Mouse (Mus musculus) hindbrain, embryonic 13.5 days (tissue): Measurements from ENCODE around the gene Man1c1. TPM values are rescaled to one million over a fixed set of nuclear protein-coding genes. Genes with fewer than 3 reads are reported as not detected.

Experiments
- ATAC-seq: fragments of 200-750 bp; cut with Nextera tagmentation; 2 replicates; pipeline ENCODE4 v1.8.0; 2017; ENCODE audit warnings: moderate TSS enrichment; ENCODE audit not compliant: low FRiP score
- H3K27ac ChIP-seq: fragments of 300-500 bp; sonication (generic); 2 replicates; pipeline ENCODE4 v1.5.1; 2015; ENCODE audit warnings: inconsistent platforms, mild to moderate bottlenecking, moderate library complexity
- H3K27me3 ChIP-seq: fragments of 300-500 bp; sonication (generic); 2 replicates; pipeline ENCODE4 v1.6.1; 2015; ENCODE audit warnings: mild to moderate bottlenecking, inconsistent platforms
- H3K36me3 ChIP-seq: fragments of 300-500 bp; sonication (generic); 2 replicates; pipeline ENCODE4 v1.6.1; 2015; ENCODE audit warnings: mild to moderate bottlenecking, inconsistent platforms
- H3K4me1 ChIP-seq: fragments of 300-500 bp; sonication (generic); replicated peaks from 2 replicates; pipeline ENCODE4 v1.6.1; 2015; ENCODE audit warnings: inconsistent platforms
- H3K4me2 ChIP-seq: fragments of 300-500 bp; sonication (generic); 2 replicates; pipeline ENCODE4 v1.6.1; 2015; ENCODE audit warnings: inconsistent platforms, mild to moderate bottlenecking, moderate library complexity
- H3K4me3 ChIP-seq: fragments of 300-500 bp; sonication (generic); 2 replicates; pipeline ENCODE4 v1.5.1; 2015; ENCODE audit warnings: mild to moderate bottlenecking, inconsistent platforms
- H3K9ac ChIP-seq: fragments of 300-500 bp; sonication (generic); 2 replicates; pipeline ENCODE4 v1.6.1; 2015; ENCODE audit warnings: mild to moderate bottlenecking, inconsistent platforms
- H3K9me3 ChIP-seq: fragments of 300-500 bp; sonication (generic); 2 replicates; pipeline ENCODE4 v1.6.1; 2016; ENCODE audit warnings: inconsistent platforms
- whole genome bisulfite sequencing: fragments of 180-500 bp; shearing (Covaris S2); methylation state at CpG from one replicate; pipeline ENCODE4 v1.1.7; 2015; 5-methylcytosine and 5-hydroxymethylcytosine counted together
- polyA plus RNA-seq: library from polyadenylated mRNA; unstranded; fragments of >200 nt; fragmentation: Nextera tagmentation; extraction: Ambion mirVana; gene quantifications from 2 replicates; pipeline ENCODE4 v1.2.1, GENCODE M21; 2015

Man1c1 gene
- polyA plus RNA-seq, 1 experiment from 2014 or later, result 3.8 TPM

- Histone ChIP-seq H3K9me3 (no peaks in the 10 kb centered on the region), H3K4me1 (peaks cover 8% of the 10 kb centered on the region; the same call in 1 of the 2 replicates), H3K4me3 (no peak overlapping the region), H3K9ac (no peak overlapping the region), H3K27ac (no peak overlapping the region), H3K4me2 (no peak overlapping the region), H3K36me3 (no peaks in the 10 kb centered on the region), H3K27me3 (peaks cover 3% of the 10 kb centered on the region; the same call in 1 of the 2 replicates)
- WGBS, result 68% methylated on average over 7 of the region's 7 CpGs
- ATAC-seq, result no peak
These were observed 52.7 kb downstream of the Man1c1 start for GRCm38 (mm10) chr4:134651358-134651757.

GRCm38 (mm10) chr4:134645042-134645948, 58.8 kb downstream of the Man1c1 start:
- no peak overlapping the region for H3K4me2 ChIP-seq
- H3K4me1 ChIP-seq, result peaks cover 10% of the 10 kb centered on the region
- H3K9ac ChIP-seq, result no peak overlapping the region
- no peaks in the 10 kb centered on the region for H3K27me3 ChIP-seq
- no peak overlapping the region for H3K27ac ChIP-seq
- WGBS, result 87% methylated on average over 21 of the region's 21 CpGs
- no peak for ATAC-seq
- no peaks in the 10 kb centered on the region for H3K9me3 ChIP-seq
- no peak overlapping the region for H3K4me3 ChIP-seq
- no peaks in the 10 kb centered on the region for H3K36me3 ChIP-seq

- Histone ChIP-seq H3K4me2 (no peak overlapping the region), H3K27ac (no peak overlapping the region), H3K9me3 (no peaks in the 10 kb centered on the region), H3K36me3 (no peaks in the 10 kb centered on the region), H3K4me1 (peaks cover 10% of the 10 kb centered on the region), H3K9ac (no peak overlapping the region), H3K4me3 (no peak overlapping the region), H3K27me3 (no peaks in the 10 kb centered on the region)
- ATAC-seq, result no peak
- 91% methylated on average over 6 of the region's 6 CpGs for whole genome bisulfite sequencing
These were observed 59.7 kb downstream of the Man1c1 start for GRCm38 (mm10) chr4:134644410-134644809.

- H3K9ac ChIP-seq, result 0 out of 2 replicates have a peak overlapping the region, but pooled peaks have one; percentile 31
- no peak for ATAC-seq
- WGBS, result 85% methylated on average over 30 of the region's 30 CpGs
These were observed 62.2 kb downstream of the Man1c1 start for GRCm38 (mm10) chr4:134641711-134642516.

GRCm38 (mm10) chr4:134639325-134639724, 64.8 kb downstream of the Man1c1 start:
- Histone ChIP-seq H3K9ac (no peak overlapping the region), H3K4me2 (no peak overlapping the region), H3K9me3 (0 out of 2 replicates have a peak, but pooled peaks cover 6% of the 10 kb centered on the region), H3K36me3 (no peaks in the 10 kb centered on the region), H3K4me3 (no peak overlapping the region), H3K27ac (no peak overlapping the region), H3K4me1 (peaks cover 27% of the 10 kb centered on the region), H3K27me3 (0 out of 2 replicates have a peak, but pooled peaks cover 4% of the 10 kb centered on the region)
- WGBS, result 87% methylated on average over 7 of the region's 7 CpGs
- no peak for ATAC-seq

More at GRCm38 (mm10) chr4:134641711-134642516, 62.2 kb downstream of the Man1c1 start:
- no peak overlapping the region for H3K4me3 ChIP-seq
- H3K27ac ChIP-seq, result no peak overlapping the region
- H3K9me3 ChIP-seq, result 0 out of 2 replicates have a peak, but pooled peaks cover 6% of the 10 kb centered on the region
- no peaks in the 10 kb centered on the region for H3K27me3 ChIP-seq
- H3K4me2 ChIP-seq, result no peak overlapping the region
- H3K4me1 ChIP-seq, result peaks cover 15% of the 10 kb centered on the region
- H3K36me3 ChIP-seq, result no peaks in the 10 kb centered on the region

- ATAC-seq, result no peak
- Histone ChIP-seq H3K9ac (no peak overlapping the region), H3K4me2 (no peak overlapping the region), H3K9me3 (0 out of 2 replicates have a peak, but pooled peaks cover 6% of the 10 kb centered on the region), H3K4me1 (peaks cover 39% of the 10 kb centered on the region), H3K36me3 (no peaks in the 10 kb centered on the region), H3K4me3 (no peak overlapping the region), H3K27me3 (0 out of 2 replicates have a peak, but pooled peaks cover 4% of the 10 kb centered on the region), H3K27ac (no peak overlapping the region)
- 70% methylated on average over 5 of the region's 5 CpGs for WGBS
These were observed 66.0 kb downstream of the Man1c1 start for GRCm38 (mm10) chr4:134638111-134638550.

- no peaks in the 10 kb centered on the region for H3K36me3 ChIP-seq
- no peak overlapping the region for H3K4me3 ChIP-seq
- H3K9ac ChIP-seq, result no peak overlapping the region; the same call in 1 of the 2 replicates
- 70% methylated on average over 8 of the region's 8 CpGs for WGBS
- H3K9me3 ChIP-seq, result 0 out of 2 replicates have a peak, but pooled peaks cover 6% of the 10 kb centered on the region
- peaks cover 47% of the 10 kb centered on the region for H3K4me1 ChIP-seq
- no peak overlapping the region for H3K4me2 ChIP-seq
- H3K27me3 ChIP-seq, result 0 out of 2 replicates have a peak, but pooled peaks cover 4% of the 10 kb centered on the region
- H3K27ac ChIP-seq, result no peak overlapping the region
- ATAC-seq, result no peak
These were observed 67.7 kb downstream of the Man1c1 start for GRCm38 (mm10) chr4:134636406-134636805.

GRCm38 (mm10) chr4:134634001-134634400, 70.1 kb downstream of the Man1c1 start:
- Histone ChIP-seq H3K4me2 (no peak overlapping the region), H3K9ac (no peak overlapping the region), H3K36me3 (no peaks in the 10 kb centered on the region), H3K27me3 (0 out of 2 replicates have a peak, but pooled peaks cover 4% of the 10 kb centered on the region), H3K4me3 (no peak overlapping the region), H3K9me3 (0 out of 2 replicates have a peak, but pooled peaks cover 5% of the 10 kb centered on the region), H3K27ac (peak overlapping the region; percentile 78), H3K4me1 (peaks cover 54% of the 10 kb centered on the region)
- 49% methylated on average over 13 of the region's 13 CpGs for WGBS
- no peak for ATAC-seq

GRCm38 (mm10) chr4:134632131-134632711, 71.9 kb downstream of the Man1c1 start:
- H3K9ac ChIP-seq, result 0 out of 2 replicates have a peak overlapping the region, but pooled peaks have one; percentile 29
- ATAC-seq, result no peak; the same call in 1 of the 2 replicates
- WGBS, result 23% methylated on average over 13 of the region's 13 CpGs

GRCm38 (mm10) chr4:134631471-134632130, 72.5 kb downstream of the Man1c1 start:
- 0 out of 2 replicates have a peak overlapping the region, but pooled peaks have one; percentile 1 for H3K4me2 ChIP-seq
- H3K27ac ChIP-seq, result peak overlapping the region; percentile 78
- no peak overlapping the region for H3K4me3 ChIP-seq
- WGBS, result 25% methylated on average over 14 of the region's 14 CpGs
- H3K27me3 ChIP-seq, result 0 out of 2 replicates have a peak, but pooled peaks cover 4% of the 10 kb centered on the region
- peaks cover 61% of the 10 kb centered on the region for H3K4me1 ChIP-seq
- H3K9me3 ChIP-seq, result no peaks in the 10 kb centered on the region
- H3K36me3 ChIP-seq, result no peaks in the 10 kb centered on the region
- no peak; the same call in 1 of the 2 replicates for ATAC-seq
- H3K9ac ChIP-seq, result 0 out of 2 replicates have a peak overlapping the region, but pooled peaks have one; percentile 29

More at GRCm38 (mm10) chr4:134632131-134632711, 71.9 kb downstream of the Man1c1 start:
- no peak overlapping the region for H3K4me2 ChIP-seq
- no peak overlapping the region for H3K4me3 ChIP-seq
- no peaks in the 10 kb centered on the region for H3K36me3 ChIP-seq
- H3K27me3 ChIP-seq, result 0 out of 2 replicates have a peak, but pooled peaks cover 4% of the 10 kb centered on the region
- H3K9me3 ChIP-seq, result no peaks in the 10 kb centered on the region
- H3K4me1 ChIP-seq, result peaks cover 67% of the 10 kb centered on the region
- H3K27ac ChIP-seq, result peak overlapping the region; percentile 78
